Mouse (Mus musculus) macrophage (primary cell): ENCODE measurements at regions not wholly inside any gene's neighbourhood (a gene's known extent, or its start where the extent isn't known, plus 50 kb on each side); places are given as distances from the start of the nearest gene placed in this dataset.
"Not testable (repeated sequence)": the region's sequence is repeated elsewhere in the genome, so short reads cannot be mapped to it uniquely, and the experiment has no call there.

ENCODE experiments used
- H3K27ac ChIP-seq: fragments of 350-480 bp; formaldehyde crosslinking; 2 replicates; pipeline ENCODE4 v1.9.0; 2021
- H3K36me3 ChIP-seq: fragments of 350-480 bp; formaldehyde crosslinking; 2 replicates; pipeline ENCODE4 v1.9.0; 2021; ENCODE audit errors: inconsistent target
- H3K4me3 ChIP-seq: fragments of 350-480 bp; formaldehyde crosslinking; 2 replicates; pipeline ENCODE4 v1.9.0; 2021; ENCODE audit errors: inconsistent target
- H3K79me2 ChIP-seq: fragments of 350-480 bp; formaldehyde crosslinking; 2 replicates; pipeline ENCODE4 v1.9.0; 2021; ENCODE audit errors: inconsistent target
- WGBS: methylation state at CpG from one replicate; pipeline ENCODE4 v1.1.7; 2026; ENCODE audit warnings: inconsistent platforms; ENCODE audit not compliant: missing documents; 5-methylcytosine and 5-hydroxymethylcytosine counted together

GRCm38 (mm10) chr15:24419736-24420135 lies 993.8 kb downstream of the Basp1 start:
- Histone ChIP-seq H3K4me3 (no peak overlapping the region), H3K27ac (no peak overlapping the region), H3K36me3 (no peaks in the 10 kb centered on the region), H3K79me2 (no peaks in the 10 kb centered on the region)
- 80% methylated on average over 1 of the region's 1 CpGs for WGBS

GRCm38 (mm10) chr15:24419186-24419585 lies 994.4 kb downstream of the Basp1 start:
- no peaks in the 10 kb centered on the region for H3K36me3 ChIP-seq
- 69% methylated on average over 1 of the region's 1 CpGs for WGBS
- no peaks in the 10 kb centered on the region for H3K79me2 ChIP-seq
- H3K27ac ChIP-seq: no peak overlapping the region
- no peak overlapping the region for H3K4me3 ChIP-seq

GRCm38 (mm10) chr15:24407691-24408090 lies 1005.9 kb downstream of the Basp1 start:
- Histone ChIP-seq H3K4me3 (no peak overlapping the region), H3K27ac (no peak overlapping the region), H3K36me3 (no peaks in the 10 kb centered on the region), H3K79me2 (no peaks in the 10 kb centered on the region)
- WGBS: 69% methylated on average over 3 of the region's 3 CpGs

- H3K79me2 ChIP-seq: no peaks in the 10 kb centered on the region
- H3K4me3 ChIP-seq: no peak overlapping the region
- no peak overlapping the region for H3K27ac ChIP-seq
- H3K36me3 ChIP-seq: no peaks in the 10 kb centered on the region
- WGBS: 60% methylated on average over 1 of the region's 1 CpGs
Measured at GRCm38 (mm10) chr15:24405305-24405704, 1008.3 kb downstream of the Basp1 start.

GRCm38 (mm10) chr15:24400088-24400487 lies 1013.5 kb downstream of the Basp1 start:
- Histone ChIP-seq H3K4me3 (no peak overlapping the region), H3K79me2 (no peaks in the 10 kb centered on the region), H3K27ac (no peak overlapping the region), H3K36me3 (no peaks in the 10 kb centered on the region)
- WGBS: 82% methylated on average over 2 of the region's 2 CpGs

GRCm38 (mm10) chr15:24358398-24358797 lies 1055.2 kb downstream of the Basp1 start:
- H3K4me3 ChIP-seq: no peak overlapping the region
- WGBS: 83% methylated on average over 8 of the region's 8 CpGs

GRCm38 (mm10) chr15:24348975-24349560 lies 1064.5 kb downstream of the Basp1 start:
- H3K27ac ChIP-seq: no peak overlapping the region
- no peaks in the 10 kb centered on the region for H3K36me3 ChIP-seq
- WGBS: 83% methylated on average over 1 of the region's 1 CpGs
- H3K79me2 ChIP-seq: no peaks in the 10 kb centered on the region
- H3K4me3 ChIP-seq: no peak overlapping the region

More at GRCm38 (mm10) chr15:24358398-24358797, 1055.2 kb downstream of the Basp1 start:
- Histone ChIP-seq H3K27ac (no peak overlapping the region), H3K79me2 (no peaks in the 10 kb centered on the region), H3K36me3 (no peaks in the 10 kb centered on the region)

GRCm38 (mm10) chr15:24335876-24336275 lies 1077.7 kb downstream of the Basp1 start:
- WGBS: 89% methylated on average over 1 of the region's 1 CpGs
- H3K27ac ChIP-seq, H3K36me3 ChIP-seq, H3K79me2 ChIP-seq, H3K4me3 ChIP-seq: not testable (repeated sequence)

- 91% methylated on average over 3 of the region's 3 CpGs for WGBS
- not testable (repeated sequence) for H3K27ac ChIP-seq, H3K79me2 ChIP-seq
Measured at GRCm38 (mm10) chr15:24303123-24303522, 1110.4 kb downstream of the Basp1 start.

GRCm38 (mm10) chr15:24297236-24297635 lies 1116.3 kb downstream of the Basp1 start:
- Histone ChIP-seq H3K79me2 (no peaks in the 10 kb centered on the region), H3K27ac (no peak overlapping the region)

More at GRCm38 (mm10) chr15:24303123-24303522, 1110.4 kb downstream of the Basp1 start:
- H3K36me3 ChIP-seq, H3K4me3 ChIP-seq: not testable (repeated sequence)

GRCm38 (mm10) chr15:24296798-24297197 lies 1116.8 kb downstream of the Basp1 start:
- 93% methylated on average over 6 of the region's 7 CpGs for WGBS
- Histone ChIP-seq H3K36me3 (no peaks in the 10 kb centered on the region), H3K79me2 (no peaks in the 10 kb centered on the region), H3K4me3 (no peak overlapping the region), H3K27ac (no peak overlapping the region)

More at GRCm38 (mm10) chr15:24297236-24297635, 1116.3 kb downstream of the Basp1 start:
- no peak overlapping the region for H3K4me3 ChIP-seq
- H3K36me3 ChIP-seq: no peaks in the 10 kb centered on the region

GRCm38 (mm10) chr15:24275100-24275499 lies 1138.5 kb downstream of the Basp1 start:
- no peaks in the 10 kb centered on the region for H3K36me3 ChIP-seq
- H3K4me3 ChIP-seq: no peak overlapping the region
- WGBS: 87% methylated on average over 5 of the region's 5 CpGs
- no peaks in the 10 kb centered on the region for H3K79me2 ChIP-seq
- no peak overlapping the region for H3K27ac ChIP-seq

- Histone ChIP-seq H3K27ac (no peak overlapping the region), H3K79me2 (no peaks in the 10 kb centered on the region), H3K36me3 (no peaks in the 10 kb centered on the region), H3K4me3 (no peak overlapping the region)
Measured at GRCm38 (mm10) chr15:24267360-24267759, 1146.2 kb downstream of the Basp1 start.
